In genomic region chr10:116701281-116701680, GRCm38 (mm10) we compare ENCODE assay signal across 28 mouse cellular contexts.
DNase-seq lines count a peak whose midpoint lies in the region; ATAC-seq and TF ChIP-seq lines count a peak whose summit lies in the region.
"Had no signal": no experiment of that assay in that cellular context is flagged by ENCODE, and none has a peak within 500 bp of the region (broad histone marks: within the 10 kb centered on the region; RNA-seq: fewer than 3 reads in every experiment).

No protein-coding gene starts in this region.

- peak; percentile 60; the same call in 1 of the 2 replicates for ATAC-seq in lung, embryonic 16.5 days (ENCODE audit: low read depth)
- ATAC-seq: activated CD4-positive, CD25-positive, alpha-beta regulatory T cell, adult 4 months; forebrain, embryonic 15.5 days; hindbrain, postnatal 0 days had no signal

- H3K4me1 ChIP-seq in lung, embryonic 16.5 days (replicated peaks; ENCODE audit: control insufficient read depth, insufficient read depth, low read length) = no peaks in the 10 kb centered on the region
- H3K4me1 ChIP-seq: embryonic facial prominence, embryonic 10.5 days; forebrain, embryonic 12.5 days; forebrain, embryonic 15.5 days; heart, embryonic 12.5 days; heart, embryonic 15.5 days had no signal

- H3K4me3 ChIP-seq in lung, embryonic 16.5 days (ENCODE audit: low read length) = no peak overlapping the region
- H3K4me3 ChIP-seq in gastrocnemius, adult 2 months = no peak overlapping the region
- H3K4me3 ChIP-seq: embryonic facial prominence, embryonic 10.5 days; embryonic facial prominence, embryonic 13.5 days; erythroblast, embryonic 14.5 days; forebrain, embryonic 12.5 days; forebrain, embryonic 15.5 days; heart, embryonic 12.5 days; heart, embryonic 15.5 days had no signal

- no peaks in the 10 kb centered on the region for H3K36me3 ChIP-seq in lung, embryonic 16.5 days (ENCODE audit: control insufficient read depth, insufficient read depth, low read length)
- H3K36me3 ChIP-seq: embryonic facial prominence, embryonic 10.5 days; embryonic facial prominence, embryonic 13.5 days; forebrain, embryonic 12.5 days; forebrain, embryonic 15.5 days; heart, embryonic 12.5 days; heart, embryonic 15.5 days had no signal

- TF ChIP-seq CTCF in gastrocnemius, adult 2 months (IDR thresholded peaks at IDR 0.05) = no peak

- H3K27ac ChIP-seq in lung, embryonic 16.5 days (ENCODE audit: low read length) = no peak overlapping the region
- H3K27ac ChIP-seq in gastrocnemius, adult 2 months = no peak overlapping the region
- H3K27ac ChIP-seq: embryonic facial prominence, embryonic 10.5 days; embryonic facial prominence, embryonic 13.5 days; forebrain, embryonic 12.5 days; forebrain, embryonic 15.5 days; heart, embryonic 15.5 days; hindbrain, embryonic 14.5 days; hindbrain, postnatal 0 days had no signal

- WGBS in lung, embryonic 16.5 days = 48% methylated on average over 5 of the region's 5 CpGs

- peak; percentile 50 for DNase-seq in heart, adult 11 months
- no peak for DNase-seq in heart, postnatal 4 days
- DNase-seq in lung, postnatal 14 days = peak; percentile 29
- DNase-seq in lung, postnatal 4 days = peak; percentile 6 to 40
- DNase-seq in embryo, embryonic 9.5 days (ENCODE audit: extremely low spot score) = no peak
- no peak for DNase-seq in adrenal gland, postnatal 14 days
- DNase-seq in gastrocnemius, adult 2 months = no peak
- DNase-seq: adrenal gland, adult 8-10 months; adrenal gland, postnatal 36 days; cerebellum, adult 18-20 months; cerebellum, adult 9-10 months; cerebellum, postnatal 14 days; gastrocnemius, postnatal 10 days; gastrocnemius, postnatal 36 days; heart, adult 18-20 months; heart, postnatal 10 days; heart, postnatal 36 days had no signal

- intact Hi-C loops in gastrocnemius, adult 2 months (cut with DNase I) = no loop called here

- H3K4me2 ChIP-seq in lung, embryonic 16.5 days (ENCODE audit: low read depth, low read length) = no peak overlapping the region
- H3K4me2 ChIP-seq: embryonic facial prominence, embryonic 13.5 days; forebrain, embryonic 12.5 days; forebrain, embryonic 15.5 days; heart, embryonic 12.5 days; heart, embryonic 15.5 days; hindbrain, embryonic 14.5 days had no signal

- H3K9ac ChIP-seq in lung, embryonic 16.5 days (ENCODE audit: low read length) = no peak overlapping the region
- H3K9ac ChIP-seq: embryonic facial prominence, embryonic 13.5 days; forebrain, embryonic 12.5 days; forebrain, embryonic 15.5 days; heart, embryonic 12.5 days; heart, embryonic 15.5 days; hindbrain, embryonic 14.5 days had no signal

- H3K27me3 ChIP-seq in lung, embryonic 16.5 days (ENCODE audit: control insufficient read depth, insufficient read depth, low read depth, low read length) = no peaks in the 10 kb centered on the region
- H3K27me3 ChIP-seq: embryonic facial prominence, embryonic 13.5 days; forebrain, embryonic 12.5 days; forebrain, embryonic 15.5 days; heart, embryonic 12.5 days; heart, embryonic 15.5 days had no signal

- no peaks in the 10 kb centered on the region for H3K9me3 ChIP-seq in lung, embryonic 16.5 days (ENCODE audit: control insufficient read depth, low read length)
- H3K9me3 ChIP-seq: embryonic facial prominence, embryonic 10.5 days; embryonic facial prominence, embryonic 13.5 days; forebrain, embryonic 12.5 days; forebrain, embryonic 15.5 days; heart, embryonic 12.5 days; heart, embryonic 15.5 days had no signal

Comparison
In these comparisons a context has a peak if more than half of its experiments do, and no peak if none do; other contexts are left out.
1. DNase-seq: peak in heart, adult 11 months (single experiment), lung, postnatal 14 days (single experiment) and lung, postnatal 4 days (2 of 2); none in heart, postnatal 4 days (single experiment), embryo, embryonic 9.5 days (single experiment), adrenal gland, postnatal 14 days (single experiment) and gastrocnemius, adult 2 months (single experiment).